Mouse (Mus musculus) stomach, embryonic 16.5 days (tissue): ENCODE data around the gene Aox2. TPM values are rescaled to one million over a fixed set of nuclear protein-coding genes. Genes with fewer than 3 reads are reported as not detected.

Experiments
- ATAC-seq: fragments of 200-750 bp; cut with Nextera tagmentation; 2 replicates; pipeline ENCODE4 v1.8.0; 2017; ENCODE audit warnings: moderate number of reproducible peaks, moderate TSS enrichment; ENCODE audit not compliant: insufficient read depth, low FRiP score
- H3K27ac ChIP-seq: fragments of 300-500 bp; sonication (generic); 2 replicates; pipeline ENCODE4 v1.5.1; 2014; ENCODE audit warnings: low read length
- H3K27me3 ChIP-seq: fragments of 300-500 bp; sonication (generic); 2 replicates; pipeline ENCODE4 v1.6.1; 2014; ENCODE audit warnings: low read length, control low read depth, mixed read lengths; ENCODE audit not compliant: control insufficient read depth, insufficient read depth
- H3K36me3 ChIP-seq: fragments of 300-500 bp; sonication (generic); 2 replicates; pipeline ENCODE4 v1.6.1; 2014; ENCODE audit warnings: low read length; ENCODE audit not compliant: control insufficient read depth, insufficient read depth
- H3K4me1 ChIP-seq: fragments of 300-500 bp; sonication (generic); 2 replicates; pipeline ENCODE4 v1.6.1; 2014; ENCODE audit warnings: low read length, control low read depth, mixed read lengths; ENCODE audit not compliant: control insufficient read depth, insufficient read depth
- H3K4me2 ChIP-seq: fragments of 300-500 bp; sonication (generic); 2 replicates; pipeline ENCODE4 v1.6.1; 2014; ENCODE audit warnings: low read depth, low read length, mixed read lengths
- H3K4me3 ChIP-seq: fragments of 300-500 bp; sonication (generic); replicated peaks from 2 replicates; pipeline ENCODE4 v1.5.1; 2014; ENCODE audit warnings: mild to moderate bottlenecking, low read length
- H3K9ac ChIP-seq: fragments of 300-500 bp; sonication (generic); 2 replicates; pipeline ENCODE4 v1.6.1; 2014; ENCODE audit warnings: low read length
- H3K9me3 ChIP-seq: fragments of 300-500 bp; sonication (generic); replicated peaks from 2 replicates; pipeline ENCODE4 v1.6.1; 2016; ENCODE audit warnings: low read length, control low read depth; ENCODE audit not compliant: control insufficient read depth
- WGBS: fragments of 180-500 bp; shearing (Covaris S2); extraction: QIAGEN DNeasy Blood & Tissue Kit; methylation state at CpG from one replicate; pipeline ENCODE4 v1.1.7; 2014; 5-methylcytosine and 5-hydroxymethylcytosine counted together
- polyA plus RNA-seq: library from polyadenylated mRNA; unstranded; fragments of >200 nt; fragmentation: Nextera tagmentation; extraction: Ambion mirVana; gene quantifications from 2 replicates; pipeline ENCODE4 v1.2.1, GENCODE M21; 2015

Gene Aox2
- polyA plus RNA-seq, 1 experiment from 2014 or later = 0.08 TPM

DNA sequence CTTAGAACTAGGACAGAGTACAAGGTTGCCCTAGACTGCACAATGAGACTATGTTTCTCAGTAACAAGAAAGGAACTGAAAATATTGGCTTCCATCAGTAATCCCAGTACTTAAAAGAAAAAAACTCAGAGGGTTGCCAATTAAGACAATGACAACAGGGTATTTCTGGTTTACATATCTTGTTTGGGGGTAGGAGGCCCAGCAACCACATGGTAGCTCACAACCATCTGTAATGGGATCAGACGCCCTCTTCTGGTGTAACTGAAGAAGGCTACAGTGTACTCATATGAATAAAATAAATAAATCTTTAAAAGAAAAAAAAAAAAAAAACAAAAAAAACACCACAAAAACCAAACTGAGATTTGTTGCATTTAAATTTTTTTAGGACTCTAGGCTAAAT is 137.3 kb downstream of the Aox2 start:
- no peak overlapping the region for H3K4me3 ChIP-seq
- H3K9me3 ChIP-seq = no peaks in the 10 kb centered on the region
- WGBS = 32% methylated on average over 1 of the region's 1 CpGs
- no peak overlapping the region for H3K27ac ChIP-seq
- H3K27me3 ChIP-seq = no peaks in the 10 kb centered on the region
- ATAC-seq = no peak
- no peak overlapping the region for H3K9ac ChIP-seq
- H3K4me2 ChIP-seq = no peak overlapping the region
- peaks cover 68% of the 10 kb centered on the region for H3K36me3 ChIP-seq
- H3K4me1 ChIP-seq = peaks cover 3% of the 10 kb centered on the region; the same call in 1 of the 2 replicates

DNA sequence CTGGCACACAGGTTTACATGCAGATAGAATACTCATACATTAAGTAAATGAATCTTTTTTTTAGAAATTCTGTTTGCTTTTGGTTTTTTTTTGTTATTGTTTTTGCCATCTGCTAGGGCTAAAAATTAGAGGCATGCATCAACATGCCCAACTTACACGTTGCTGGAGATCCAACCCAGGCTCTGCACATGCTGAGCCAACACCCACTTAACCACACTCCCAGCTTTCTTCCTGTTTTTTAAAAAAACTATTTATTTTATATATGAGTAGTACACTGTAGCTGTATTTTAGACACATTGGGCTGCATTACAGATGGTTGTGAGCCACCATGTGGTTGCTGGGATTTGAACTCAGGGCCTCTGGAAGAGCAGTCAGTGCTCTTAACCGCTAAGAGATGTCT is 137.9 kb downstream of the Aox2 start:
- no peak overlapping the region for H3K4me2 ChIP-seq
- no peaks in the 10 kb centered on the region for H3K9me3 ChIP-seq
- H3K27ac ChIP-seq = no peak overlapping the region
- no peaks in the 10 kb centered on the region for H3K27me3 ChIP-seq
- H3K36me3 ChIP-seq = peaks cover 70% of the 10 kb centered on the region
- 74% methylated on average over 2 of the region's 2 CpGs for WGBS
- H3K4me1 ChIP-seq = peaks cover 5% of the 10 kb centered on the region; the same call in 1 of the 2 replicates
- H3K4me3 ChIP-seq = no peak overlapping the region
- H3K9ac ChIP-seq = no peak overlapping the region
- no peak for ATAC-seq

DNA sequence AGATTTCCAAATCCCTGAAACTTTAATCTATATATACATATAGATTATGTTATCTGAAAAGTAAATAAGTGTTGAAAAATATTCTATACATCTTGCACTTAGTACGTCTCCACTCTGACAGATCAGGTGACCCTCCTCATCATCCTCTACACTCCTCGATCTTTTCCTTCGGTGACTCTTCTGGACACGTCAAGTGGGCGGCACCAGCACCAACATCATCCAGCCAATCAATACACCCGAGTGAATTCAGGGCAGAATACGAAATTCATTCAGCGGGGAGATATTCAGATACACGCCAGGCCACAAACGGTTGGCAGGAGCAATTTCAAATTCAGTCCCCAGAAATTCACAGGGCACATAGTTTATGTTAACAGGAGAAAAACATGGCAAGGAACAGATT is 141.9 kb downstream of the Aox2 start:
- Histone ChIP-seq H3K4me1 (peaks cover 16% of the 10 kb centered on the region), H3K27ac (no peak overlapping the region), H3K36me3 (peaks cover 49% of the 10 kb centered on the region)

DNA sequence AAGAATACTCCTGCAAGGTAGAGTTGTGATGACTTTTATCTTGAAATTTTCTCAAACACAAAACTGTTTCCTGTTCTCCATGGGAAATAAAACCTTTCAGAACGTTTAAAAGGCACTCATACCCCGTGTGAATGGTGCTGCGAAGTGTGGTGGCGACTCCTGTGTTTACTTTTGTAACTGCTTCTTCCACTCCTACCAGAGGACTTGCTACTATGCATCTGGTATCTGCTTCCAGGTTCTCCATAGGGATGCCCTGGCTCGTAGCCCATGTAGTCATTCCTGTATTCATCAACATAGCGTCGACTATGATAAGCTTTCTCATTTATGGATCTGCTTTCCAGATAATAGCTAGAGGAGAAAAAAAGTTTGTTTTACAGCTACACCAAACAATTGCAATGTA is 142.8 kb downstream of the Aox2 start:
- H3K9ac ChIP-seq = 0 out of 2 replicates have a peak overlapping the region, but pooled peaks have one; percentile 13
- peaks cover 16% of the 10 kb centered on the region for H3K4me1 ChIP-seq
- no peaks in the 10 kb centered on the region for H3K9me3 ChIP-seq
- H3K36me3 ChIP-seq = peaks cover 41% of the 10 kb centered on the region
- H3K4me3 ChIP-seq = no peak overlapping the region; the same call in 1 of the 2 replicates
- H3K4me2 ChIP-seq = 0 out of 2 replicates have a peak overlapping the region, but pooled peaks have one; percentile 16
- H3K27me3 ChIP-seq = no peaks in the 10 kb centered on the region
- ATAC-seq = no peak
- WGBS = 40% methylated on average over 7 of the region's 7 CpGs
- H3K27ac ChIP-seq = no peak overlapping the region

More for the DNA sequence above, 141.9 kb downstream of the Aox2 start:
- Histone ChIP-seq H3K4me3 (no peak overlapping the region), H3K27me3 (no peaks in the 10 kb centered on the region), H3K9me3 (no peaks in the 10 kb centered on the region), H3K4me2 (no peak overlapping the region), H3K9ac (no peak overlapping the region)
- WGBS = 72% methylated on average over 10 of the region's 10 CpGs
- ATAC-seq = no peak

DNA sequence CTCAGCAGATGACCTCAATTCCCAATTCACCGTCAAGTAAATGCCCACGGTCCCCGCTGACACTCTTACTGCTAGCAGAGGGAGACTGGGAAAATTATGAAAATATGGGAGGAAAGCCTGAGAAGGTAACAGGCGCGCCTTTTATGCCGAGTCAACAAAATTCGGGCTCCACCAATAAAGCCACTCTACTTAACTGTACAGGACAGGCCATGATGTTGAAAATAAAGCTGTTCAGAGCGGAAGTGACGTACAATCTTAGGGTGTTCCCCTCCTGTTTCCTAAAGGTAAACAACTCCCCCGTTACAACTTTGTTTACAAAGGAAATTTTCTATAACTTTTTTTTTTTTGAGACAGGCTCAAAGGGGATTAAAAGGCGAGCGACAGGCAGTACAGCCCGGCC is 144.8 kb downstream of the Aox2 start:
- H3K4me3 ChIP-seq = peak overlapping the region; percentile 98
- WGBS = 2% methylated on average over 13 of the region's 13 CpGs
- H3K27ac ChIP-seq = peak overlapping the region; percentile 99
- H3K9ac ChIP-seq = peak overlapping the region; percentile 100
- H3K36me3 ChIP-seq = peaks cover 26% of the 10 kb centered on the region
- no peaks in the 10 kb centered on the region for H3K27me3 ChIP-seq
- no peaks in the 10 kb centered on the region for H3K9me3 ChIP-seq
- no peak for ATAC-seq
- H3K4me1 ChIP-seq = peaks cover 16% of the 10 kb centered on the region
- H3K4me2 ChIP-seq = peak overlapping the region; percentile 77

DNA sequence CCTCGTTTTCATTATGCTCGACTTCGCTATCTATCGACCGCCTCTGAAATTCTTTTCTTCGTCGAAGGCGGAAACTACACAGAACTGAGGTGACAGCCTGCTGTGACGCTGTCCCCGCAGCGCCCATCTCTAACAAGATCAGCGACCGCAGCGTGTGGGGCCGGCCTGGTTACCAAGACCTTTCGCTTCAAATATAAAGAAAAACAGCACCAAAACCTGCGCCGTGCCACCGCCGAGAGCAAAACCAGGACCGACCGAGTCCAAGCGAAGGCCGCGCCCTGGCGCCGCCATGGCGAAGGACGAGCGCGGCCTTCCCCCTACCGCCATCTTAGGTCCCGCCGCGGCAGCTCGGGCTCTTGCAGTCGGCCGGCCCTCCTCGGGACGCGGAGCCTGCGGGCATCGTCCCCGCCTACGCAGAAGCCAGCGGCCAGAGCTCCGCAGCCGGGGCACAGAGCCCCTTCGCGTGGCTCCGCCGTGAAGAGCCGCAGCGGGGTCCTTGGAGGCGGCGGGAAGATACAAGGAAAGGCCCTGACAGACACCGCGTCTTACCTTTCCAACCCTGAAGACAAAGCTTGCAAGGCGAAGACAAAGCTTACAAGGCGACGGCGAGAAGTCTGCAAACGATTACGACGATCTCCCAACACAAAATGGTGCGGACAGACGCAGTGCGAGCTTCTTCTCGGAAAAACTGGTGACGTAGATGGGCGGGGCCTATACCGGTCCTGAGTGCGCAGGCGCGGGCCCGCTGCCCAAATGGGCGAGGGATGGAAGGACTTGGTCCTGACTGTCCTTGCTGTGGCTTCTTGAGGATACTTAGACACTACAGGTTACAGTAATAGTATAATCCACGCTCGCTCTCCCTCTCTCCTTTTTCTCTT is 145.5 kb downstream of the Aox2 start, which contains the start of gene Clk1:
Gene Clk1, minus strand, starts transcription at position 696 of the 878 bp plus-strand sequence.
- no peaks in the 10 kb centered on the region for H3K9me3 ChIP-seq
- under 1% methylated on average over 79 of the region's 79 CpGs for WGBS
- peak within 1 kb of the TSS; percentile 98 for H3K4me3 ChIP-seq
- ATAC-seq = peak; percentile 98
- no peaks in the 10 kb centered on the region for H3K27me3 ChIP-seq
- peak within 1 kb of the TSS; percentile 77 for H3K4me2 ChIP-seq
- H3K27ac ChIP-seq = peak within 1 kb of the TSS; percentile 99
- H3K4me1 ChIP-seq = peaks cover 16% of the 10 kb centered on the region
- peak within 1 kb of the TSS; percentile 100 for H3K9ac ChIP-seq
- peaks cover 20% of the 10 kb centered on the region for H3K36me3 ChIP-seq

DNA sequence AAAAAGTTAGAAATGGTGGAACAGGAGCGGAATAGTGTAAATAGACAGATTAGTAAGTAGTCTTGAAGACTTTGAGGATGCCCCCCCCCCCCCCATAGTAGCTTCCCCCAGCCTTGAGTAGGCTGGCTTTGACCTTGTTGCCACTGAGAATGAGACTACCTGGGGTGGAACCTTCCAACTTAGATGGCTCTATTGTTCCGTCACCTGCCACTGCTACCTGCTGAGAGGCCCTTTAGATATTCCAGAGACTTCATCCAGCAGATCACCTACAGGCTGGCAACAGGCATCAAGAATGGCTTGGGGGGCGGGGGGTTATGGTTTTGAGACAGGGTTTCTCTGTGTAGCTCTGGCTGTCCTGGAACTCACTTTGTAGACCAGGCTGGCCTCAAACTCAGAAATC is 146.4 kb downstream of the Aox2 start:
- Histone ChIP-seq H3K27ac (no peak overlapping the region), H3K4me1 (peaks cover 16% of the 10 kb centered on the region), H3K9ac (no peak overlapping the region), H3K4me3 (no peak overlapping the region), H3K27me3 (no peaks in the 10 kb centered on the region), H3K4me2 (no peak overlapping the region), H3K36me3 (peaks cover 13% of the 10 kb centered on the region), H3K9me3 (no peaks in the 10 kb centered on the region)
- ATAC-seq = no peak
- WGBS = 82% methylated on average over 3 of the region's 3 CpGs

Other genes starting within 250 kb of the Aox2 start
- 0.31 and 0.32 TPM in 2 replicates for gene Aox1, start 248.4 kb upstream of the Aox2 start, polyA plus RNA-seq
- 0.71 and 1.4 TPM in 2 replicates for gene Aox3, start 165.2 kb upstream of the Aox2 start, polyA plus RNA-seq
- gene Aox4, start 67.9 kb upstream of the Aox2 start, polyA plus RNA-seq = 0.17 and 0.18 TPM in 2 replicates
- 286 and 308 TPM in 2 replicates for gene Bzw1, start 114.6 kb downstream of the Aox2 start, polyA plus RNA-seq
- 190 and 204 TPM in 2 replicates for gene Clk1, start 145.7 kb downstream of the Aox2 start, polyA plus RNA-seq
- gene Nif3l1, start 166.8 kb downstream of the Aox2 start, polyA plus RNA-seq = 36.2 and 43.9 TPM in 2 replicates
- gene Ppil3, start 167.2 kb downstream of the Aox2 start, polyA plus RNA-seq = 46.2 and 52.5 TPM in 2 replicates
- gene Orc2, start 226.8 kb downstream of the Aox2 start, polyA plus RNA-seq = 21.5 and 23.2 TPM in 2 replicates